Mouse (Mus musculus): ENCODE measurements at regions not wholly inside any gene's neighbourhood (a gene's known extent, or its start where the extent isn't known, plus 50 kb on each side); places are given as distances from the start of the nearest gene placed in this dataset.

- no peak for TF ChIP-seq CTCF (conservative IDR thresholded peaks at IDR 0.05; ENCODE audit: insufficient read depth, insufficient read length, low read depth, low read length)
- TF ChIP-seq POLR2A (IDR thresholded peaks at IDR 0.05; ENCODE audit: low read depth, low read length), result no peak
These were observed 368.5 kb downstream of the Tns1 start for GRCm38 (mm10) chr1:73755791-73756190.
